Mouse (Mus musculus) hindbrain, embryonic 13.5 days (tissue): ENCODE results near the gene Pigr. TPM values are rescaled to one million over a fixed set of nuclear protein-coding genes. Genes with fewer than 3 reads are reported as not detected.

Experiments
- ATAC-seq: fragments of 200-750 bp; cut with Nextera tagmentation; 2 replicates; pipeline ENCODE4 v1.8.0; 2017; ENCODE audit warnings: moderate TSS enrichment; ENCODE audit not compliant: low FRiP score
- H3K27ac ChIP-seq: fragments of 300-500 bp; sonication (generic); 2 replicates; pipeline ENCODE4 v1.5.1; 2015; ENCODE audit warnings: inconsistent platforms, mild to moderate bottlenecking, moderate library complexity
- H3K27me3 ChIP-seq: fragments of 300-500 bp; sonication (generic); 2 replicates; pipeline ENCODE4 v1.6.1; 2015; ENCODE audit warnings: mild to moderate bottlenecking, inconsistent platforms
- H3K36me3 ChIP-seq: fragments of 300-500 bp; sonication (generic); 2 replicates; pipeline ENCODE4 v1.6.1; 2015; ENCODE audit warnings: mild to moderate bottlenecking, inconsistent platforms
- H3K4me1 ChIP-seq: fragments of 300-500 bp; sonication (generic); replicated peaks from 2 replicates; pipeline ENCODE4 v1.6.1; 2015; ENCODE audit warnings: inconsistent platforms
- H3K4me2 ChIP-seq: fragments of 300-500 bp; sonication (generic); 2 replicates; pipeline ENCODE4 v1.6.1; 2015; ENCODE audit warnings: inconsistent platforms, mild to moderate bottlenecking, moderate library complexity
- H3K4me3 ChIP-seq: fragments of 300-500 bp; sonication (generic); 2 replicates; pipeline ENCODE4 v1.5.1; 2015; ENCODE audit warnings: mild to moderate bottlenecking, inconsistent platforms
- H3K9ac ChIP-seq: fragments of 300-500 bp; sonication (generic); 2 replicates; pipeline ENCODE4 v1.6.1; 2015; ENCODE audit warnings: mild to moderate bottlenecking, inconsistent platforms
- H3K9me3 ChIP-seq: fragments of 300-500 bp; sonication (generic); 2 replicates; pipeline ENCODE4 v1.6.1; 2016; ENCODE audit warnings: inconsistent platforms
- WGBS: fragments of 180-500 bp; shearing (Covaris S2); methylation state at CpG from one replicate; pipeline ENCODE4 v1.1.7; 2015; 5-methylcytosine and 5-hydroxymethylcytosine counted together
- polyA plus RNA-seq: library from polyadenylated mRNA; unstranded; fragments of >200 nt; fragmentation: Nextera tagmentation; extraction: Ambion mirVana; gene quantifications from 2 replicates; pipeline ENCODE4 v1.2.1, GENCODE M21; 2015

Pigr gene
- polyA plus RNA-seq, 1 experiment from 2014 or later = not detected

GRCm38 (mm10) chr1:130802976-130803375 is 23.5 kb upstream of the Pigr start:
- H3K4me3 ChIP-seq = no peak overlapping the region
- H3K27ac ChIP-seq = no peak overlapping the region
- H3K36me3 ChIP-seq = no peaks in the 10 kb centered on the region
- no peaks in the 10 kb centered on the region for H3K4me1 ChIP-seq
- H3K27me3 ChIP-seq = no peaks in the 10 kb centered on the region
- 62% methylated on average over 6 of the region's 6 CpGs for WGBS
- ATAC-seq = no peak
- H3K9me3 ChIP-seq = no peaks in the 10 kb centered on the region
- no peak overlapping the region for H3K4me2 ChIP-seq
- no peak overlapping the region for H3K9ac ChIP-seq

- H3K27ac ChIP-seq = no peak overlapping the region
- no peaks in the 10 kb centered on the region for H3K36me3 ChIP-seq
- H3K4me3 ChIP-seq = no peak overlapping the region
- H3K4me1 ChIP-seq = no peaks in the 10 kb centered on the region
- H3K27me3 ChIP-seq = no peaks in the 10 kb centered on the region
- ATAC-seq = no peak
- WGBS = 83% methylated on average over 6 of the region's 6 CpGs
- H3K9me3 ChIP-seq = no peaks in the 10 kb centered on the region
- H3K9ac ChIP-seq = no peak overlapping the region
- no peak overlapping the region for H3K4me2 ChIP-seq
Observed at GRCm38 (mm10) chr1:130804279-130804678, 22.2 kb upstream of the Pigr start.

DNA sequence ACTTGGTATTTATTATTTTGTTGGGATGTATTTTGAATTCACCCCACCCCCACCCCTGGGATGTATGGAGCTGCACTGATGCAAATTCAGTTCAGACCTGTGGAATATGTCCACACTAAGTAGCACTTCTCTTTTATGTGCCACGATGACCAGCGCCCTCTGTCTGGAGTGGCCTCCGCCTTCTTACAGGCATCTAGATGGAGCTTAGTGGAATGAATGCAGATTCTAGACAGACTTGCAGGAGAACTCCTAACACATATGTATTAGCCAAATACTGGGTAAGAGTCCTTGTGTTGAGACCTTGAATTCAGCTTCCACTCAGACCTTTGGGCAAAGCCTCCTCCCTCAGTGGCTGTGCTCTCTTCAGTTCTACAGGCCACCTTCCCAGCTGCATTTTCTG is 15.6 kb upstream of the Pigr start:
- no peaks in the 10 kb centered on the region for H3K9me3 ChIP-seq
- H3K4me3 ChIP-seq = no peak overlapping the region
- H3K9ac ChIP-seq = no peak overlapping the region
- ATAC-seq = no peak
- H3K27ac ChIP-seq = no peak overlapping the region
- H3K4me2 ChIP-seq = no peak overlapping the region
- H3K27me3 ChIP-seq = no peaks in the 10 kb centered on the region
- WGBS = 82% methylated on average over 3 of the region's 3 CpGs
- no peaks in the 10 kb centered on the region for H3K36me3 ChIP-seq
- H3K4me1 ChIP-seq = no peaks in the 10 kb centered on the region; the same call in 1 of the 2 replicates

DNA sequence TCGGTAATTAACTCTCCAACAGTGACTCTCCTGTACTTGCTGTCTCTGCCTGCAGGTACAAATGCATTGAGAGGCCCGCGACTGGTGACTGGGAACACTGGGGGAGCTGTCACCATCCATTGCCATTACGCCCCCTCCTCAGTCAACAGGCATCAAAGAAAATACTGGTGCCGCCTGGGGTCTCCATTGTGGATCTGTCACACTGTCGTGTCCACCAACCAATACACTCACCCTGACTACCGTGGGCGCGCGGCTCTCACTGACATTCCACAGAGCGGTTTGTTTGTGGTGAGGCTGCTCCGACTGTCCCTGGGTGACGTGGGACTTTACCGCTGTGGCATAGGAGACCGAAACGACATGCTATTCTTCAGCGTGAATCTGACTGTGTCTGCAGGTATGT is 15.2 kb upstream of the Pigr start:
- no peak for ATAC-seq
- Histone ChIP-seq H3K4me3 (no peak overlapping the region), H3K9ac (no peak overlapping the region), H3K4me2 (no peak overlapping the region), H3K4me1 (no peaks in the 10 kb centered on the region; the same call in 1 of the 2 replicates), H3K27me3 (no peaks in the 10 kb centered on the region), H3K36me3 (no peaks in the 10 kb centered on the region), H3K9me3 (no peaks in the 10 kb centered on the region), H3K27ac (no peak overlapping the region)
- WGBS = 53% methylated on average over 17 of the region's 17 CpGs

GRCm38 (mm10) chr1:130819737-130820136 is 6.7 kb upstream of the Pigr start:
- Histone ChIP-seq H3K36me3 (no peaks in the 10 kb centered on the region), H3K9ac (no peak overlapping the region), H3K4me1 (no peaks in the 10 kb centered on the region), H3K4me3 (no peak overlapping the region), H3K9me3 (no peaks in the 10 kb centered on the region), H3K27ac (no peak overlapping the region), H3K27me3 (no peaks in the 10 kb centered on the region), H3K4me2 (no peak overlapping the region)
- 71% methylated on average over 1 of the region's 1 CpGs for WGBS
- no peak for ATAC-seq

DNA sequence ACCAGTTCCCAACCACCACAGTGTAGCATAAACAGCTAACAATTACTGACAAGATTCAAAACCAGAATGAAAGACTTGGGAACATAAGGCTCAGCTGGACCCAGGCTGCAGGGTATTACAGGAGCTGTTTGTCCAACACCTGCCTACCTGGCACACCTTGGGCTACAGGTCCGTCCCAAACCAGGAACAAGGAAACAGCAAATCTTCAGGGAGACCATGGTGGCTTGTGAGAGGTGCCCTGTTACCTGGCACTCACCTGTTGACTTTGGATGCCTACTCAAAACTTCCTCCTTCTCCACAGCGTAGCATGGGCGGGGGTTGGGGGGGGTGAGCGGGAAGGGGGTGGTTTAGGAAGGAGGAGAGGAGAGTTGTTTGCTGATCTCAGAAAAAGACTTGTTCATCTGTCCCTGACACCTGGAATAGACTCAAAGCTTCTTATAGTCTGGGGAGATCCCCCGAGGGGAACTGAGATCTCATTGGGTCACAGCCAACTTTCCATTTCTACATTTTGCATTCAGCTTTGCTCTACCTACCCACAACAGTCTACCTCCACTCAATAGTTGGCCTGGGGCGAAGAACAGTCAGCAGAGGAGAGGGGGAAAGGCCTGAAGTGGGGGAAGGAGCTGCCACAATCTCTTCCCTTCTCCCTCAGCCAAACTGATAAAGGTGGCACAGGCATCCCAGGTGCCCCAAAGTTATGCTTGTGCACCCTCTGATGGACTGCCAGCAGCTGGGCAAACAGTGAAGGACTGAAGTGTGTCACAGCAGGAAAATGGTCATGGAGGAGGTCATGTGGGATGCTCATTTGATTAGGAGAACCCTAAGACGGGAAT is 6.0 kb upstream of the Pigr start:
- no peak overlapping the region for H3K4me2 ChIP-seq
- WGBS = 87% methylated on average over 7 of the region's 7 CpGs
- H3K4me1 ChIP-seq = no peaks in the 10 kb centered on the region
- ATAC-seq = no peak
- H3K36me3 ChIP-seq = no peaks in the 10 kb centered on the region
- H3K27ac ChIP-seq = no peak overlapping the region
- no peak overlapping the region for H3K9ac ChIP-seq
- no peak overlapping the region for H3K4me3 ChIP-seq
- no peaks in the 10 kb centered on the region for H3K27me3 ChIP-seq
- H3K9me3 ChIP-seq = no peaks in the 10 kb centered on the region

DNA sequence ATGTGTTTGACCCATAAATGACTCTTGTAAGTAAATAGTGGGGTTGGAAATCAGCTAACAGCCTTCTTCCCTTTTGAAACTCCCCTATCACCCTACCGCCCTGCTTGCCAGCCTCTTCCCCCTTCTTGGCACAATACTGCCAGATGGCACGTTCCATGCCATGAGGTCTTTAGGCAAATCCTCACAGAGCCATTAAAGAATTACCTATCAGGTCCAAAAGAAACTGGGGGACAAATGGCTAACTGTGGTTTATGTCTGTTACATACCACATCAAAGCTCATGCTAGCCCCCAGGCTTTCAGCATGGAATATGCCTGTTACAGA is 5.4 kb upstream of the Pigr start:
- Histone ChIP-seq H3K9me3 (no peaks in the 10 kb centered on the region), H3K36me3 (no peaks in the 10 kb centered on the region), H3K4me1 (no peaks in the 10 kb centered on the region), H3K27ac (no peak overlapping the region), H3K9ac (no peak overlapping the region), H3K4me3 (no peak overlapping the region), H3K27me3 (no peaks in the 10 kb centered on the region), H3K4me2 (no peak overlapping the region)
- WGBS = 90% methylated on average over 2 of the region's 2 CpGs
- ATAC-seq = no peak

DNA sequence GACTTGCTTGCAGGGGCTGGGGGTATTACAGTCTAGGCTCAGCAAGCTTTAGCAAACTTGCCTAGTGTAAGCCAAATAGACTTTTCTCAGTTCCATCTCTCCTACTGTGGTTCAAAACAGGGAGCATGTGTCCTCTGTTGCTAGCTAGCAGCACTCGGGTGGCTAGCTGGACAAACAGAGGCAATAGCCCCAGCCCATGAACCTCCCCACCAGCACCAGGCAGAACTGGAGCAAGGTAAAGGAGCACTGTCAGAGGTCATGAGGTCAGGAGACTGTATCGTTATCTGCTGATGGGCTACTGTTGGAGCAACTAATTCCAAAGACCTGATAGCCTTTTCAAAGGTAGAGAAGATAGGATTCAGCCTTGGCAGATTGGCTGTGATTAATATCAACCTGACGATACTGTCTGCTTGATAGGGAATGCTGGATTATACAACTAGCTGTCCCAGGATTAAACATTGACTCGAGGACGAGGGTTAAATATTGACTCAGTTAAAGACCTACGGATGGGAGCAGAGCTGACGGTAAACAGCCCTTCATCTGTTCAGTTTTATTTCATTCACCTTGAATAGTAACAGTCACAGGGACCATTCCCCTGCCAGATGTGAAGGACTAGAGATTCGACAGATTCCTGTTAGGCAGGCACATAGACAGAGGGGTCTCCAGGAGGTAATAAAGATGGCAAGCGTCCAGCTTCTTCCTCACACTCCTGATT is 4.4 kb upstream of the Pigr start:
- no peaks in the 10 kb centered on the region for H3K36me3 ChIP-seq

DNA sequence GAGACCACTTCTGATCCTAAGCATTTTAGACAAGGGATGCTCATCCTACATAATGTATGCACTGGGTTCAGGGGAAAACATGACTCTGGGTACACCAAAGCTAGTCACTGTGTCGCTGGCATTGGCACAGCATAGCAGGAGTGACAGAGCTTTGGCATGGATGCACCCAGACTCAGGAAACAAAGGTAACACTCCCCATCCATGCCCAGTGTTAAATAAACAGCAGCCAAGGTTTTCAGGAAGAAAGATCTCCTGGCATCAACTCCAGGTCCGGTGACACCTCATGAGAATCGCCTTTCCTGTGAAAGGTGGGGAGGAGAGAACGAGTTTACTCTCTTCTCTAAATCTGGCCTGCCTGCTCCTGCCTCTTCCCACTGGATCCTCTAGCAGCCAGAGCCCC is 2.2 kb downstream of the Pigr start:
- Histone ChIP-seq H3K4me3 (no peak overlapping the region), H3K9ac (no peak overlapping the region), H3K27ac (no peak overlapping the region), H3K4me1 (no peaks in the 10 kb centered on the region), H3K36me3 (no peaks in the 10 kb centered on the region), H3K4me2 (no peak overlapping the region), H3K9me3 (no peaks in the 10 kb centered on the region), H3K27me3 (no peaks in the 10 kb centered on the region)
- no peak for ATAC-seq
- 89% methylated on average over 4 of the region's 4 CpGs for WGBS

More for the DNA sequence above, 4.4 kb upstream of the Pigr start:
- Histone ChIP-seq H3K9ac (no peak overlapping the region), H3K27me3 (no peaks in the 10 kb centered on the region), H3K9me3 (no peaks in the 10 kb centered on the region), H3K4me3 (no peak overlapping the region), H3K4me2 (no peak overlapping the region), H3K4me1 (no peaks in the 10 kb centered on the region), H3K27ac (no peak overlapping the region)
- 81% methylated on average over 9 of the region's 9 CpGs for WGBS
- no peak for ATAC-seq

DNA sequence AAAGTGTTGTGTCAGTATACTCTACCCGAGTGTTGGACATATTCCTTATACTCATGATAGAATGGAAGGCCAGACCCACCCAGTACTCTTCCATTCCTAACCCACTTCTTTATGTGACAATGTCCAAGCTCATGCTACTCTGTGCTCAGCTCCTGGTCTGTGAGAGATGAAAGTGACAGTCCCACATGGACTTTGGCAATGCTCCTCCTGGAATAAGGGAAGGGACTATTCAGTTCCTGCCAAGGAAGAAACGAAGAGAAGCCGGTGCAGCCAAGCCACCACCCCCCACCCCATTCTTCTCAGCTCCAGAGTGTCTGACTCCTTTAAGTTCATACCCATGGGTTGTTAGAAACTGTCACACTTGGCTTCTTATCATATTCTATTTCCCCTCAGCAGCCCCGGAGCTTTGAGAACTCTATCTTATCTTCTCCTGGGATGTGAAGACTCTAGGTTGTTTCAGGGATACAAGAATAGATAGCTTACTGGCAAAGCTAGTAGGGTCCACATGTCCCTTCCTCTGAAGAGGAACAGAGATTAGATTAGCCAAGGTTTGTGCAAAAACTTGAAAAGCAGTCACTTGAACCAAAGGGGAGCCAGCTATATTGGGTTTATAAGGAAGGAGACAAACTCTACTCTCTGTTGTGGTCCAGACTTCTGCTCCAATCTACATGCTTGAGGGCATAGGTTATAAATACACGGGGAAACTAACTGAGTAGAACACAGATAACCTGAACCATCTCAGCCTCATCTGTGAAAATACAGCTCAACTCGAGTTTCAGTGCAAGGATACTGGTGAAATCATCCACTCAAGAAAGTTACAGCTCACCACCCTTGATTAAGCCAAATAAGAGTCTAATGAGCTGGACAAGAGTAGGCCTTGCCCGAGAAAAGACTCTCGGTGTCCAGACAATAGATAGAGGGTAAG is 3.7 kb downstream of the Pigr start:
- H3K36me3 ChIP-seq = no peaks in the 10 kb centered on the region
- WGBS = 86% methylated on average over 8 of the region's 8 CpGs
- H3K4me1 ChIP-seq = no peaks in the 10 kb centered on the region
- no peaks in the 10 kb centered on the region for H3K9me3 ChIP-seq
- no peak overlapping the region for H3K27ac ChIP-seq
- no peaks in the 10 kb centered on the region for H3K27me3 ChIP-seq
- no peak overlapping the region for H3K4me2 ChIP-seq
- no peak for ATAC-seq
- H3K9ac ChIP-seq = no peak overlapping the region
- H3K4me3 ChIP-seq = no peak overlapping the region

DNA sequence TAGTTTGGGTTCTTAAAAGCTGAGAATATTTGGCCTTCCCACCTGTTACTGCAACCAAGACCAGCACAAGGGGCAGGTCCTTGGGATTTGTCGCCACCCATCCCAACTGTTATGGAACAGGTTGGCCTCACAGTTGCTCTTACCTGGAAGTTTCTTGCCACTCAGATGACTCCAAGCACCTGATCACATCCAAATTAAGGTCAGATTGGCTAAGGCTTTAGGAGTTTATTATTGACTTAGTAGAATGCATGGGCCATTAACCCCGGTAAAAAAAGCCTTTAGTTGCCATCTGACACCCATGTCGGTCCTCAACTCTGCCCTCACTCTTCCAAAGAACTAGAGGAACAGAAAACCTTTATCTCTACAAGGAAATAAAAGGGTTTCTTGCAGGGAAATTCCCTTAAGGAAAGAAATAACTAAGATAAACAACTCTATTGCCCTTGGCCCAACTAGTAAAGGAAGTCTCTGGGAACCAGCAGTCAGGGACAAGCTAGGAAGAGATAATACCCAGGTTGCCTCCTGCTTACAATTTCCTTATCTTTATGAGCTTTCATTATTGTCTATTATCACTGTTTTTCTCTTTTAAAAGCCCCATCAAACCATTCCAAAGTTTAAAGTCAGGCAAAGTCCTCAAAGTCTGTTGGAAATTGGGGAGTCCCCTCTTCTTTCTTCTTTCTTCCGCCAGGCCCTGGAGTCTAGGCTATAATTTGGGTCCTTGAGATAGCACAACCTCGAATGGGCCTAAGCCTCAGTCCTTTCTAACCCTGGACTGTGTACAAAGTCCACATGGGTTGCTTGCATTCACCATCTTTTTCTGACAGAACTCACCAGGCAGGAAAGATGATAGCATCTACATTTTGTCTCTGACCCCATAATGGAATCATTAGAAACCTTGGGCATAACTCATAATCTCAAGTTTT is 6.0 kb downstream of the Pigr start:
- 82% methylated on average over 5 of the region's 5 CpGs for WGBS
- no peak for ATAC-seq
- H3K36me3 ChIP-seq = no peaks in the 10 kb centered on the region

More for the DNA sequence above, 6.0 kb downstream of the Pigr start:
- H3K4me2 ChIP-seq = no peak overlapping the region
- no peak overlapping the region for H3K27ac ChIP-seq
- H3K4me1 ChIP-seq = no peaks in the 10 kb centered on the region
- no peaks in the 10 kb centered on the region for H3K9me3 ChIP-seq
- H3K4me3 ChIP-seq = no peak overlapping the region
- H3K27me3 ChIP-seq = no peaks in the 10 kb centered on the region
- no peak overlapping the region for H3K9ac ChIP-seq
